Mouse (Mus musculus) splenic B cell, adult 2 months (primary cell): Measurements from ENCODE around the gene Gtf3a.

Experiments used
- DNase-seq: peaks from one replicate; pipeline ENCODE4 v3.0.0-alpha.2; 2011; ENCODE audit warnings: low read depth, low spot score
- H3K27me3 ChIP-seq: 2 replicates; pipeline ENCODE4 v1.6.1; 2012; ENCODE audit warnings: mild to moderate bottlenecking, low read length, moderate library complexity, mixed read lengths; ENCODE audit not compliant: control insufficient read depth, poor library complexity, insufficient read depth, severe bottlenecking
- H3K36me3 ChIP-seq: 2 replicates; pipeline ENCODE4 v1.6.1; 2012; ENCODE audit warnings: mild to moderate bottlenecking, low read length, moderate library complexity, mixed read lengths; ENCODE audit not compliant: control insufficient read depth, poor library complexity, insufficient read depth, severe bottlenecking

Gene Gtf3a

DNA sequence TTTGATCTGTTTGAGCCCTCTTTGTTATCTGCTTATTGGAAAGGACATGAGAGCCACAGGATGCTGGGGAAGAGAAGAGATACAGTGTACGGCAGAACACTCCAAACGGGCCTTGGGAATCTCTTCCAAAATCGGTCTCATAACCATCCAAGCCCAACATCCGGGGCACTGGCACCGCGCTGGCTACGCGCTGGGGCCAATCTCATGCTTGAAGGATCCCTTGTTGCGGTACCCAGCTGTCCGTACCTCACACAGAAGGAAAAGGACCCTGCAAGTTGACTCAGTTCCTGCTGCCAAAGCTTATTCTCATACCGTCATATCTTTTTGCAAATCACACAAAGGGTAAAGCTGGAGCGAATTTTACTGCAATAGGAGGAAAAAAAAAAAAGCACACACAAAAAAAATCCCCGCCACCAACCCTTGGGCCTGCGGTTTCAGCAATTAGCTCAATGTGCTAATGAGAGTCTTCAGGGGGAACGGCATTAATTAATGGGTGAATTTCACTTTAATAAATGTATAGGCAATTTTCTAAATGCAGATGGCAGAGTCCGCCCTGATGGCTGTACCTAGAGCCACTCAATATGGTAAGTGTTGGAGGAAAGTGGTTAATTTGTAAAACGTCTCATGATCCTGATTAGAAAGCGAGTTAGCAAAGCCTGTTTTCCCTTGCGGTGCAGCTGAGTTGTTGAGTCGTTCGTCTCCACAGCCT lies 37.4 kb downstream of the Gtf3a start:
- DNase-seq = no peak
- Histone ChIP-seq H3K27me3 (no peaks in the 10 kb centered on the region), H3K36me3 (no peaks in the 10 kb centered on the region)

DNA sequence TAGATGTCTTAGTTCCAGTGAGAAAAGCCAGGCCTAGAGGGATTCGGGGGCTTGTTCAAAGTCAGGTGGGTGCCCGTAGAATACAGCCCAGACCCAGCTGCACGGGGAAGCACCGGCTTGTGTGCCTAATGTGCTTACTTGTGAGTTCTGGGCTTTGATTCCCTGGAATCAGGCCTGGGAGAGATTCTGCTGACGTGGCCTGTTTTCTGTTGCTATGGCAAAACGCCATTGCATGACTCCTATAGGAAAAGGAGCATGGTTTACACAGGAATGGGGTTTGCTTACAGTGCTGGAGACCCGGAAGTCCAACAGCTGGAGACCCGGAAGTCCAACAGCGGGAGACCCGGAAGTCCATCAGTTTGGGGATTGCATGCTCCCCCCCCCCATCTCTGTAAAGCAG lies 39.1 kb downstream of the Gtf3a start:
- Histone ChIP-seq H3K36me3 (no peaks in the 10 kb centered on the region), H3K27me3 (no peaks in the 10 kb centered on the region)
- no peak for DNase-seq

DNA sequence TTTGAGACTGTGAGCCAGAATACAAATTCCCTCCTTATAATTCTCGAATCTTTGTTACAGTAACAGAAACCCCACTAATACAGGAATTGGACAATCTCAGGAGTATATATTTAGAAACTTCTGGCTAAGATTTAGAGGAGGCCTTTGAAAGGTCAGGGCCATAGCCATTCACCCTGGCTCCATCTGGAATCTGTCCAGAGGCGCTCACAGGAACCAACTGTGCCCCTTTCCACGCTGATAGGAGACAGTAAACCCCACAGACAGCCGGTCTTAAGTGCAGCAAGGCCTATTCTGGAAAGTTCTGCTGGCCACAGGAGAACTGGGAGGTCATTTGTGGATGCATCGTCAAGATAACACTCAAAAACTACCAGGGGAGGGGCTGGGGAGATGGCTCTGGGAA lies 40.6 kb downstream of the Gtf3a start:
- Histone ChIP-seq H3K27me3 (no peaks in the 10 kb centered on the region), H3K36me3 (no peaks in the 10 kb centered on the region)
- no peak for DNase-seq

DNA sequence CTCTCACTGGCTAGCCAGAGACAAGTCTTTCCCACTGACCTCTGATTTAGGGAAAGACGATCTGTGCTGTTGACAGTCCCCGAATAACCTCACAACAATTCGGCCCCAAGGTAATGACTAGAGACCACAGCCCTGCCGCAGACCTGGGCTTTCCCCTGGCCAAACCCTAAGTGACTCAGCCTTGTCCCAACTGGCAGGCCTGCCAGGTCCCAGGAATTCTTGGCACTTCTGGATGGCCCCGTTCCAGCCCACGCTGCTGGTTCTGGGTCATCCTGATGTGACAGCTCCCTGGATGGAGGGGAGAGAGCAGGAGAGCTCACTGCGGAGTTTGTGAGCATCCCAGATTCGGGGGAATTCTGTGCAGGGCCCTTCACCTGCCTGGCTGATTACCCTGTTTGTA lies 45.1 kb downstream of the Gtf3a start:
- H3K27me3 ChIP-seq = no peaks in the 10 kb centered on the region
- no peak for DNase-seq
- no peaks in the 10 kb centered on the region for H3K36me3 ChIP-seq

DNA sequence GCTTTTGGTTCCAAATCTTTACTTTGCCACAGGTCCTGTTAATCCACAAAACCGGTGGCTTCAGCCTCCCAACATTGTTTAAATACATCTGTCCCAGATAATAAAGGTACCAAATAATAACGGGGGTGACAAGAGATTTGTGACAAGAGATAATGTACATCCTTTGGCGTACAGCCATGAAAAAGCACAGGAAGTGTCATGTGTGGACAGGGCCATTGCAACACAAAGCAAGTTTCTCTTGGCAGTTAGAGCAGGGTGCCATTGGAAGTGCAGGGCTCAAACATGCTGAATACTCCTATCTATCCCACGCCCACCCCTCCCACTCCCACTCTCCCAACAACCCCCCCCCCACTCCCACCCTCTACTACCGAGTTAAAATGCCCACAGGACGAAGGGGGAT lies 46.5 kb downstream of the Gtf3a start:
- H3K36me3 ChIP-seq = no peaks in the 10 kb centered on the region
- DNase-seq = no peak
- no peaks in the 10 kb centered on the region for H3K27me3 ChIP-seq

DNA sequence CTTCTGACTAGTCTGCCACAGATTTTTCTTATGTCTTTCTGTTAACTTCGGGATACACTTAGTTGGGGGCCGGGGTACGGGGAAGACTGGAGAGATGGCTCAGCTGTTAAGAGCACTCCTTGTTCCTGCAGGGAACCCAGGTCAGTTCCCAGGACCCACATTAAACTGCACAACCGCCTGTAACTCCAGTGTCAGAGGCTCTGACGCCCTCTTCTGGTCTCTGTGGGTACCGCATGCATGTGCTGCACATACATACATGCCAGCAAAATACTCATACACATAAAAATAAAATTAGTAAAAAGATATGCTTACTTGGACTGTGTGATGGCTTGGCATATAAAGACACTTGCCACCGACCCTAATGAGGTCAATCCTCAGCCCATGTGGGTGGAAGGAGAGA lies 48.4 kb downstream of the Gtf3a start:
- no peak for DNase-seq
- Histone ChIP-seq H3K36me3 (no peaks in the 10 kb centered on the region), H3K27me3 (no peaks in the 10 kb centered on the region)

DNA sequence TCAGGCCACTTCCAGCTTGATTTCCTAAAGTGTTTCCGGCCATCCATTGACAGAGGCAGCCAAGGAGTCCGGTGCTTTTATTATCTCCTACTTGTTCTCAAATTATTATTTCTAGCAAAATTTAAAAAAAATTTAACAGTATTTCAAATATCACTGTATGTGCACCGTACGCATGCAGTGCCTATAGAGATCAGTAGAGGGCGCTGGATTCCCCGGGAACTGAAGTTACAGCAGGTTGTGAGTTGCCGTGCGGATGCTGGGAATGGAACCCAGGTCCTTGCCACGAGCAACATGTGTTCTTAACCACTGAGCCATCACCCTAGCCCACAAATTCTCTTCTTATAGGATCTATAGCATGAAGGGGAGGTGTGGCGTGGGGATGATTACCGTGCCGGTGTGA lies 50.3 kb downstream of the Gtf3a start:
- no peak for DNase-seq
- H3K36me3 ChIP-seq = no peaks in the 10 kb centered on the region
- no peaks in the 10 kb centered on the region for H3K27me3 ChIP-seq

DNA sequence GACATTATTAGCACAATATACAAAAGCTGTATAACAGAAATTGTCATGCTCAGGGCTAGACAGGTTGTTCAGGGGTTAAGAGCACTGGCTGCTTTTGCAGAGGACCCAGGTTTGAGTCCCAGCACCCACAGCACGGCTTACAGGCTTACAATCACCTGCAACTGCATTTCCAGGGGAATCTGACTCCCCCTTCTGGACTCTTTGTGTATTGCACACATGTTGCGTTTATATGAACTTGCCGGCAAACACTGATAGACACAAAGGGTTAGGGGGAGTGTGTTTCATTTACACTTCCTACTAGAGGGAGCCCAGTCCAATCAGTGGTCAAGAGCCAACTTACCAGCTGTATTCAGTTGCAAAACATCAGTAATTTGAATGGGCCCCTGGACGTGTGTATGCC lies 52.9 kb downstream of the Gtf3a start:
- Histone ChIP-seq H3K36me3 (no peaks in the 10 kb centered on the region), H3K27me3 (no peaks in the 10 kb centered on the region)
- peak; percentile 7 for DNase-seq

DNA sequence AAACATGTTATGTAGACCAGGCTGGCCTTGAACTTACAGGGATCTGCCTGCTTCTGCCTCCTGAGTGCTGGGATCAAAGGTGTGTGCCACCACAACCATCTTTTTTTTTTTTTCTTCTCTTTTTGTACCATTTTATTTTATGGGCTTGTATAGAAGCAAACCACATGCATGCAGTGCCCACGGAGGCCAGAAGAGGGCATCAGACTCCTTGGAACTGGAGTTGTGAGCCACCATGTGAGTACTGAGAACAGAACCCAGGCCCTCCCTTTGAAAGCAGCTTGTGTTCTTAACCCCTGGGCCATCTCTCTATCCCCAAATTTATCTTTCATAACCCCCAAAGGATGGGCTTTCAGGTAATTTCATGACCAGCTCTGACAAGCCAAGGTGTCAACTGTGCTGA lies 54.8 kb downstream of the Gtf3a start:
- DNase-seq = no peak
- H3K27me3 ChIP-seq = no peaks in the 10 kb centered on the region

More for the DNA sequence above, 54.8 kb downstream of the Gtf3a start:
- H3K36me3 ChIP-seq = no peaks in the 10 kb centered on the region
